Mouse (Mus musculus) stomach, embryonic 16.5 days (tissue): Measurements from ENCODE around the gene Neurl4. TPM values are rescaled to one million over a fixed set of nuclear protein-coding genes. Genes with fewer than 3 reads are reported as not detected.
A peak's percentile ranks its signal among the peaks of the same experiment; 100 is the strongest.
"Not testable (repeated sequence)": the region's sequence is repeated elsewhere in the genome, so short reads cannot be mapped to it uniquely, and the experiment has no call there.

Experiments
- ATAC-seq: fragments of 200-750 bp; cut with Nextera tagmentation; 2 replicates; pipeline ENCODE4 v1.8.0; 2017; ENCODE audit warnings: moderate number of reproducible peaks, moderate TSS enrichment; ENCODE audit not compliant: insufficient read depth, low FRiP score
- H3K27ac ChIP-seq: fragments of 300-500 bp; sonication (generic); 2 replicates; pipeline ENCODE4 v1.5.1; 2014; ENCODE audit warnings: low read length
- H3K27me3 ChIP-seq: fragments of 300-500 bp; sonication (generic); 2 replicates; pipeline ENCODE4 v1.6.1; 2014; ENCODE audit warnings: low read length, control low read depth, mixed read lengths; ENCODE audit not compliant: control insufficient read depth, insufficient read depth
- H3K36me3 ChIP-seq: fragments of 300-500 bp; sonication (generic); 2 replicates; pipeline ENCODE4 v1.6.1; 2014; ENCODE audit warnings: low read length; ENCODE audit not compliant: control insufficient read depth, insufficient read depth
- H3K4me1 ChIP-seq: fragments of 300-500 bp; sonication (generic); 2 replicates; pipeline ENCODE4 v1.6.1; 2014; ENCODE audit warnings: low read length, control low read depth, mixed read lengths; ENCODE audit not compliant: control insufficient read depth, insufficient read depth
- H3K4me2 ChIP-seq: fragments of 300-500 bp; sonication (generic); 2 replicates; pipeline ENCODE4 v1.6.1; 2014; ENCODE audit warnings: low read depth, low read length, mixed read lengths
- H3K4me3 ChIP-seq: fragments of 300-500 bp; sonication (generic); replicated peaks from 2 replicates; pipeline ENCODE4 v1.5.1; 2014; ENCODE audit warnings: mild to moderate bottlenecking, low read length
- H3K9ac ChIP-seq: fragments of 300-500 bp; sonication (generic); 2 replicates; pipeline ENCODE4 v1.6.1; 2014; ENCODE audit warnings: low read length
- H3K9me3 ChIP-seq: fragments of 300-500 bp; sonication (generic); replicated peaks from 2 replicates; pipeline ENCODE4 v1.6.1; 2016; ENCODE audit warnings: low read length, control low read depth; ENCODE audit not compliant: control insufficient read depth
- WGBS: fragments of 180-500 bp; shearing (Covaris S2); extraction: QIAGEN DNeasy Blood & Tissue Kit; methylation state at CpG from one replicate; pipeline ENCODE4 v1.1.7; 2014; 5-methylcytosine and 5-hydroxymethylcytosine counted together
- polyA plus RNA-seq: library from polyadenylated mRNA; unstranded; fragments of >200 nt; fragmentation: Nextera tagmentation; extraction: Ambion mirVana; gene quantifications from 2 replicates; pipeline ENCODE4 v1.2.1, GENCODE M21; 2015

Neurl4 gene
- polyA plus RNA-seq, 1 experiment from 2014 or later = 7.5 TPM

DNA sequence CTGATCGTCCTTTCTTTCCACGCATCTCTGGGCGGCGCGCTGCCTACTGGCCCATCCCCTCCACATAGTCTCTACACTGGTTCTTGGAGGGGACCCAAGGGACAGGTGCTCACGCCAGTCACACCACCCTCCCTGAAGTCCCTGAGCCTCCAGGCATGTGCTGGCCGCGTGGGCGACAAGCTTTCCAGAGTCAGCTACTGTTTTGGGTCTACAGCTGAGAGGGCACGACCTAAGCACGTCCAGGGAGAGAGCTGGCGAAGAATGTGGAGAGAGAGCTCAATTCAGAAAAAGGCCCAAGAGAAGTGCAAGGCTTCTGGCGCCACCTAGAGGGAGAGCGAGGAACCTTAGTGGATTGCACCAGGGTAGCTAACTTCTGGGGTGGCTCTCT, 47.9 kb downstream of the Neurl4 start:
- peak overlapping the region; percentile 77 for H3K4me2 ChIP-seq
- peak; percentile 35; the same call in 1 of the 2 replicates for ATAC-seq
- H3K9ac ChIP-seq = peak overlapping the region; percentile 68
- H3K27ac ChIP-seq = peak overlapping the region; percentile 75
- no peaks in the 10 kb centered on the region for H3K9me3 ChIP-seq
- under 1% methylated on average over 14 of the region's 14 CpGs for WGBS
- peaks cover 26% of the 10 kb centered on the region for H3K4me1 ChIP-seq
- H3K36me3 ChIP-seq = 0 out of 2 replicates have a peak, but pooled peaks cover 8% of the 10 kb centered on the region
- H3K4me3 ChIP-seq = peak overlapping the region; percentile 65
- no peaks in the 10 kb centered on the region for H3K27me3 ChIP-seq

DNA sequence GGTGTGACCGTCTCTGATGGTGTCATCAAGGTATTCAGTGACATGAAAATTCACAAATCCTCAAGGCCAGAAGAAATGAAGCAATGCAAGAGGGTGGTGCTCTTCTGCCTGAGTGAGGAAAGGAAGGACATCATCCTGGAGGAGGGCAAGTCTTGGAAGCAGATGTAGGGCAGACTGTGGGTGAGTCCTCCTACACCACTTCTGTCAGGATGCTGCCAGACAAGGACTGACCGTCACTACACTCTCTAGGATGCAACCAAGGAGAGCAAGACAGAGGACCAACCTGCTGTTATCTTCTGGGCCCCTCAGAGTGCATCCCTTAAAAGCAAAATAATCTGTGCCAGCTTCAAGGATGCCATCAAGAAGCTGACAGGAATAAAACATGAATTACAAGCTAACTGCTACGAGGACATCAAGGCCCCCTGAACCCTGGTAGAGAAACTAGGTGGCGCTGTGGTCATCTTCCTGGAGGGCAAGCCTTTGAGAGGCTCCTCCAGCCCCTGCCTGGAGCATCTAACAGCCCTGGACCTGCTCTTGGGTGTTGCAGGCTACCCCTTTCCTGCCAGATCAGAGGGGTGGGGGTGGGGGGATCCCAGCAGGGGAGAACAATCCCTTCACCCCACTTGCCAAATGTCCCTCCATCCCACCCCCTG, 50.1 kb downstream of the Neurl4 start:
- 48% methylated on average over 4 of the region's 4 CpGs for WGBS
- Histone ChIP-seq H3K9ac (no peak overlapping the region), H3K27me3 (no peaks in the 10 kb centered on the region), H3K4me3 (no peak overlapping the region), H3K36me3 (no peaks in the 10 kb centered on the region), H3K4me1 (peaks cover 25% of the 10 kb centered on the region), H3K27ac (no peak overlapping the region), H3K4me2 (no peak overlapping the region), H3K9me3 (no peaks in the 10 kb centered on the region)
- ATAC-seq = no peak

DNA sequence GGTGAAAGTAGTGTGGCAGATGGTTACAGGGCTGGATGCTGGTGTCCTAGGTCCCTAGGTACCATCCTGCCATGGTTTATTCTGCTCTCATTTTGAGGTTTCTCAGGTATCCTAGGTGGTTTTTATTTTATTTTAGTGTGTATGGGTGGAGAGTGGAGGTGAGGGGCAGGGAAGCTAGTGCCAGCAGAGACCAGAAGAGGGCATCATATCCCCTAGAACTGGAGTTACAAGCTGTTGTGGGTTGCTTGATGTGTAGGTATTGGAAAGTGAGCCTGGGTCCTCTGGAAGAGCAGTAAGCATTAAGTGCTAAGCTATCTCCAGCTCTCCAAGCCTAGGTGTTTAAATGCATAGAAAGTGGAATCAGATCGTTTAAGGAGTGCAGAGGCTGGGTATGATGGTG, 51.4 kb downstream of the Neurl4 start:
- H3K27ac ChIP-seq = no peak overlapping the region

DNA sequence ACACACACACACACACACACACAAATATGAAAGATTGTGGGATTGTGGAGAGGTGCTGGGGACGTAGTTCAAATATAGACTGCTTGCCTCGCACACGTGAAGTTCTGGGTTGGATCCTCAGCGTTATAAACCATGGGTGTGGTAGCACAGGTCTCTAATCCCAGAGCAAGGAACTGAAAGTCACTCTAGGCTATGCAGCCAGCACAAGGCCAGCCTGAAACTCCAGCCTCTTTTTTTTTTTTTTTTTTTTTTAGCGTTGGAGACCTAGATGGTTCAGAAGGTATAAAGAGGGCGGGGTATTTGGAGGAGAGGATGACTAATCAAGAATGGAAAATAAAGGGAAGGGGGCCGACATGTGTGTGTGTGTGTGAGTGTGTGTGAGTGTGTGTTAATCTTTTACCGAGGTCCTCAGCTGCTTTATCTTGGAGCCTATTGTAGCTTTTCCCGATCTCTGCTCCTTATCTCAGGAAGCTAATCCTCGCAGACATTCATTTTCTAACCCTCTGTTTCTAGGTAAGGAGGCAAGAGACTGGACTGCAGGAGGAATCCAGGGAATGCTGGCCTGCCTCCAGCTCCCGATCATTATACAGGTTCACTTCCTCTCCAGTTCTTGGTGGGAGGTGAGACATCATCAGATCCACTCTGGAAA, 52.5 kb downstream of the Neurl4 start:
- ATAC-seq = no peak
- Histone ChIP-seq H3K4me3 (no peak overlapping the region), H3K27ac (no peak overlapping the region), H3K4me1 (0 out of 2 replicates have a peak, but pooled peaks cover 4% of the 10 kb centered on the region), H3K4me2 (no peak overlapping the region), H3K9me3 (no peaks in the 10 kb centered on the region), H3K9ac (no peak overlapping the region), H3K27me3 (no peaks in the 10 kb centered on the region), H3K36me3 (no peaks in the 10 kb centered on the region)
- WGBS = 36% methylated on average over 11 of the region's 11 CpGs

More for the DNA sequence above, 51.4 kb downstream of the Neurl4 start:
- Histone ChIP-seq H3K27me3 (no peaks in the 10 kb centered on the region), H3K9me3 (no peaks in the 10 kb centered on the region), H3K4me2 (no peak overlapping the region), H3K4me1 (peaks cover 12% of the 10 kb centered on the region), H3K9ac (no peak overlapping the region), H3K4me3 (no peak overlapping the region), H3K36me3 (no peaks in the 10 kb centered on the region)
- ATAC-seq = no peak
- 31% methylated on average over 1 of the region's 1 CpGs for WGBS

DNA sequence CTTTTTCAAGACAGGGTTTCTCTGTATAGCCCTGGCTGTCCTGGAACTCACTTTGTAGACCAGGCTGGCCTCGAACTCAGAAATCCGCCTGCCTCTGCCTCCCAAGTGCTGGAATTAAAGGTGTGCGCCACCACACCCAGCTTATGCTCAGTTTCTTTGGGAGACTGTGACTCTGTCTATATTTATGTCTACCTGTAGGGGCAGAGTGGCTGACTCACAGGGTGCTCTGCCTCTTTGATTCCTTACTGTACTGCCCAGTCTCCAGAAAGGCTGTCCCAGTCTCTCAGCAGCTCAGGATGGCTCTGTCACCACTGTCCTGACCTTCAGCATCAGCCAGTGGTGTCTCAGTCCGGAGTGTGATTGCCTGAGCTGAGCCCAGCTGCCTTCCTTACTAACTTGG, 54.7 kb downstream of the Neurl4 start:
- H3K27ac ChIP-seq, H3K9me3 ChIP-seq, H3K4me2 ChIP-seq, H3K27me3 ChIP-seq, H3K4me3 ChIP-seq, H3K4me1 ChIP-seq, ATAC-seq, H3K36me3 ChIP-seq, H3K9ac ChIP-seq: not testable (repeated sequence)
- WGBS = 79% methylated on average over 3 of the region's 4 CpGs

DNA sequence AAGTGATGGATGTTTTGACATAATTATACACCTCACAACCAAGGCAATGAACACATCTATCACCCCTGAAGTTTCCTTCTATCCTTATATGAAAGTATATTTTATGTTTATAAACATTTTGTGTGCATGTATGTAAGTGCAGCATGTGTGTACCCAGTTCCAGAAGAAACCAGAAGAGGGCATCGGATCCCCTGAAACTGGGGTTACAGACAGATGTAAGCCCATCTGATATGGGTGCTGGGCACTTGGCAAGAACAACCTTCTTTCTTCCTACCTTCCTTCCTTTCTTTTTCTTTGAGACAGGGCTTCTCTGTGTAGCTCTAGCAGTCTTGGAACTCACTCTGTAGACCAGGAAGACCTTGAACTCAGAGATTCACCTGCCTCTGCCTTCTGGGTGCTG, 55.3 kb downstream of the Neurl4 start:
- Histone ChIP-seq H3K9me3 (no peaks in the 10 kb centered on the region), H3K27me3 (no peaks in the 10 kb centered on the region), H3K4me2 (no peak overlapping the region), H3K27ac (no peak overlapping the region), H3K9ac (no peak overlapping the region), H3K4me3 (no peak overlapping the region), H3K36me3 (no peaks in the 10 kb centered on the region), H3K4me1 (no peaks in the 10 kb centered on the region)
- 72% methylated on average over 1 of the region's 1 CpGs for WGBS
- no peak for ATAC-seq

DNA sequence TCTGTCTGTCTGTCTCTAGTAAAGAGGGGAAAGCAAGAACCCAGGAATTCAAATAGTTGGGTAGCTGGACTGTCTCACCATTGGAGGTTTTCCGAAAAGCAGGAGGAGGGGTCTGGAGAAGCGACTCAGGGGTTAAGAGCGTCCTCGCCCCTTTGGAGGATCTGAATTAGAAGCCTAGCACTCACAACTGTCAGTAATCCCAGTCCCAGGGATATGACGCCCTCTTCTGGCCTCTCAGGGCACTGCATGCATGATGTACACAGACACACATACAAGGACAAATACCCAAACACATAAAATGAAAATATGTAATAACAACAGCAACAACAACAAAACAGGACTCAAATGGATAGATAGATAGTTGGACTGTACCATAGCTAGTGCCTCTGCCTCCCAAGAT, 59.7 kb downstream of the Neurl4 start:
- H3K27me3 ChIP-seq = peaks cover 27% of the 10 kb centered on the region
- H3K4me1 ChIP-seq = no peaks in the 10 kb centered on the region
- no peak overlapping the region for H3K9ac ChIP-seq
- ATAC-seq = no peak
- H3K36me3 ChIP-seq = no peaks in the 10 kb centered on the region
- no peak overlapping the region for H3K27ac ChIP-seq
- no peak overlapping the region for H3K4me2 ChIP-seq
- 34% methylated on average over 5 of the region's 5 CpGs for WGBS
- H3K4me3 ChIP-seq = no peak overlapping the region
- H3K9me3 ChIP-seq = no peaks in the 10 kb centered on the region

DNA sequence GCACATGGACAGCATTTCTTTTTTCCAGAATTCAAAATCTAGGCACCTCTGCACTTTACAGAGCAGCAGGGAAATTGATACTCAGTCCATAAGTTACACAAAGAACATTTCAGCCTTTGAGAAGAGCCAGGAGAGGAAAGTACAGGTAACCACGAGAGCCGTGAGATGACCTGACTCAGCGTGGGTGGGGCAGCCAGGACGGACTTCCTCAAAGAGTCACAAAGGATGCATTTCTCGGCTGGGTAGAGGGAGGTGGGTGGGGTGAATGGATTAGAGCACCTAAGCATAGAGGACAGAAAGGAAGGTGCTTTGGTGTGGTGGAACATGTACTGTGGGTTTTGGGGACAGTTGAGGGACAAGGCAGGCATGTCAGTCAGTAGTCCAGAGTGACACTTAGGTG, 61.0 kb downstream of the Neurl4 start:
- no peaks in the 10 kb centered on the region for H3K4me1 ChIP-seq
- ATAC-seq = no peak
- WGBS = 27% methylated on average over 5 of the region's 5 CpGs
- peaks cover 33% of the 10 kb centered on the region for H3K27me3 ChIP-seq
- no peak overlapping the region for H3K9ac ChIP-seq
- H3K4me2 ChIP-seq = no peak overlapping the region
- H3K9me3 ChIP-seq = no peaks in the 10 kb centered on the region
- H3K36me3 ChIP-seq = no peaks in the 10 kb centered on the region
- H3K27ac ChIP-seq = peak overlapping the region; percentile 57
- no peak overlapping the region for H3K4me3 ChIP-seq
